ENCODE assay signal across 27 mouse cellular contexts in genomic region chr1:62853362-62853761, GRCm38 (mm10).
A peak's percentile ranks its signal among the peaks of the same experiment; 100 is the strongest.
DNase-seq lines count a peak whose midpoint lies in the region; ATAC-seq and TF ChIP-seq lines count a peak whose summit lies in the region.
"Had no signal": no experiment of that assay in that cellular context is flagged by ENCODE, and none has a peak within 500 bp of the region (broad histone marks: within the 10 kb centered on the region; RNA-seq: fewer than 3 reads in every experiment).

No protein-coding gene starts in this region.

- H3K36me3 ChIP-seq in kidney, adult 2 months (ENCODE audit: control insufficient read depth, insufficient read depth, low read length), result no peaks in the 10 kb centered on the region
- H3K36me3 ChIP-seq in kidney, postnatal 0 days (ENCODE audit: insufficient read depth, low read length), result no peaks in the 10 kb centered on the region
- H3K36me3 ChIP-seq: embryonic facial prominence, embryonic 15.5 days; heart, embryonic 12.5 days; heart, embryonic 15.5 days had no signal

- no peak overlapping the region for H3K9ac ChIP-seq in kidney, postnatal 0 days (ENCODE audit: low read depth, low read length)
- H3K9ac ChIP-seq: embryonic facial prominence, embryonic 15.5 days; forebrain, postnatal 0 days; heart, embryonic 12.5 days; heart, embryonic 15.5 days; hindbrain, embryonic 14.5 days had no signal

- WGBS in kidney, adult 2 months, result 37% methylated on average over 9 of the region's 9 CpGs
- 24% methylated on average over 9 of the region's 9 CpGs for WGBS in kidney, postnatal 0 days

- no peak for ATAC-seq in kidney, postnatal 0 days (replicated peaks; ENCODE audit: low FRiP score, low read depth)
- ATAC-seq: forebrain, embryonic 14.5 days; forebrain, postnatal 0 days; hindbrain, postnatal 0 days; inflammation-experienced regulatory T-cells, adult 6 months had no signal

- H3K4me1 ChIP-seq in kidney, adult 2 months (ENCODE audit: control insufficient read depth, insufficient read depth, low read length), result peaks cover 5% of the 10 kb centered on the region; the same call in 1 of the 2 replicates
- peaks cover 10% of the 10 kb centered on the region for H3K4me1 ChIP-seq in kidney, postnatal 0 days (replicated peaks; ENCODE audit: insufficient read depth, low read length)
- H3K4me1 ChIP-seq: embryonic facial prominence, embryonic 15.5 days had no signal

- peak; percentile 22 for DNase-seq in kidney, adult 9 months
- no peak for DNase-seq in kidney, adult 2 months
- peak; percentile 55 for DNase-seq in kidney, postnatal 0 days (ENCODE audit: low spot score)
- no peak for DNase-seq in kidney, postnatal 25 days
- DNase-seq in NIH3T3 (ENCODE audit: low read depth), result peak; percentile 14
- DNase-seq in adipocyte (ENCODE audit: low spot score), result no peak
- DNase-seq: adrenal gland, adult 2 months; adrenal gland, postnatal 14 days; cerebellum, adult 11 months; cerebellum, adult 2 months; cerebellum, adult 9-11 months; cerebellum, postnatal 36 days; embryo, embryonic 11 days; forebrain, postnatal 0 days; gastrocnemius, adult 2 months; gastrocnemius, postnatal 14 days; heart, adult 18-20 months; heart, postnatal 10 days; heart, postnatal 4 days had no signal

- H3K4me3 ChIP-seq in kidney, adult 2 months (ENCODE audit: insufficient read depth, low read depth, low read length), result no peak overlapping the region
- H3K4me3 ChIP-seq in kidney, postnatal 0 days (replicated peaks; ENCODE audit: low read depth, low read length), result no peak overlapping the region
- H3K4me3 ChIP-seq: embryonic facial prominence, embryonic 15.5 days; gastrocnemius, adult 2 months; heart, embryonic 12.5 days; heart, embryonic 15.5 days had no signal

- H3K27me3 ChIP-seq in kidney, adult 2 months (replicated peaks; ENCODE audit: control insufficient read depth, insufficient read depth, low read length), result no peaks in the 10 kb centered on the region
- H3K27me3 ChIP-seq in kidney, postnatal 0 days (ENCODE audit: insufficient read depth, low read length), result no peaks in the 10 kb centered on the region
- H3K27me3 ChIP-seq: embryonic facial prominence, embryonic 15.5 days; heart, embryonic 12.5 days; heart, embryonic 15.5 days; Patski had no signal

- no peak overlapping the region for H3K4me2 ChIP-seq in kidney, postnatal 0 days (ENCODE audit: low read length)
- H3K4me2 ChIP-seq: embryonic facial prominence, embryonic 15.5 days; heart, embryonic 12.5 days; heart, embryonic 15.5 days; hindbrain, embryonic 14.5 days had no signal

- no peak for TF ChIP-seq CTCF in kidney, adult 2 months (conservative IDR thresholded peaks at IDR 0.05; ENCODE audit: insufficient read depth, insufficient read length, low read depth, low read length)
- TF ChIP-seq CTCF in kidney, postnatal 0 days (IDR thresholded peaks at IDR 0.05; ENCODE audit: low read depth), result no peak

- H3K9me3 ChIP-seq in kidney, postnatal 0 days (replicated peaks; ENCODE audit: low read length), result no peaks in the 10 kb centered on the region
- H3K9me3 ChIP-seq: embryonic facial prominence, embryonic 15.5 days; heart, embryonic 12.5 days; heart, embryonic 15.5 days had no signal

- H3K27ac ChIP-seq in kidney, adult 2 months (ENCODE audit: insufficient read depth, low read depth, low read length), result no peak overlapping the region
- no peak overlapping the region for H3K27ac ChIP-seq in kidney, postnatal 0 days
- H3K27ac ChIP-seq: embryonic facial prominence, embryonic 15.5 days; gastrocnemius, adult 2 months; heart, embryonic 15.5 days; hindbrain, embryonic 14.5 days; hindbrain, postnatal 0 days had no signal

- no peak for TF ChIP-seq POLR2A in kidney, adult 2 months (IDR thresholded peaks at IDR 0.05; ENCODE audit: low read depth, low read length)

Comparison
In these comparisons a context has a peak if more than half of its experiments do, and no peak if none do; other contexts are left out.
1. DNase-seq: peak in kidney, adult 9 months (single experiment), kidney, postnatal 0 days (single experiment) and NIH3T3 (single experiment); none in kidney, adult 2 months (single experiment), kidney, postnatal 25 days (0 of 2) and adipocyte (single experiment).